Mouse (Mus musculus): ENCODE measurements around the gene Flvcr1. TPM values are rescaled to one million over a fixed set of nuclear protein-coding genes. Genes with fewer than 3 reads are reported as not detected.

The Flvcr1 gene
- polyA plus RNA-seq, 1 experiment: 5.7 TPM

DNA sequence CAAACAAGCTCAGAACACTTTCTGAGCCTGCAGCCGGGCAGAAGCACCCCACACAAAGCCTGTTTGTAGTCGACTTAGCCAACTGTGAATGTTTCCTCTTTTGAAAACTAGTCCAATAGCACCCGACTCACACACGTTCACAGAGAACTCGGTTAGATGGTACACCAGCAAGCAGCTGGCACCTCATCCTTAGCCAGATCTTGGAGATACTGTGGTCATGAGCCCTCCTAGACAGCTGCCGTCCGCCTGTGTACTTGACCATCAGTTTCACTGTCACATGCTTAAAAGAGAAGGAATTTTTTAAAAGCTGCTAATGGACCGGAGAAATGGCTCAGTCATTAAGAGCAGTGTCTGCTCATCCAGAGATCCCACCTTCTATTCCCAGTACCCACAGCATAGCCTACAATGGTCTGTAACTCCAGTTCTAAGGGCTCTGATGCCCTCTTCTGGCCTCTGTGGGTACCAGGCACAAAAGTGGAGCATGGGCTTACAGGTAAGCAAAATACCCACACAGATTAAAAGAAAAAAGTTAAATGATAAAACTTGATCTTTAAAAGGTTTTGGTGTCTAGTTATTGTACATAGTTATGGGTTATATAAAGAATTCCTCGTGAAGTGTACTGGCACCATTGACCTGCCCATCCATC, 36.4 kb downstream of the Flvcr1 start:
- no peak overlapping the region for H3K4me3 ChIP-seq (replicated peaks; ENCODE audit: control insufficient read depth, low read depth, low read length)
- TF ChIP-seq CTCF (IDR thresholded peaks at IDR 0.05; ENCODE audit: control insufficient read depth, insufficient read depth, low read length) (peak; percentile 18; the same call in 1 of the 2 replicates), POLR2A (IDR thresholded peaks at IDR 0.05; ENCODE audit: borderline replicate concordance, control insufficient read depth, low read depth, low read length) (no peak)
- WGBS: 70% methylated on average over 9 of the region's 9 CpGs
- H3K27ac ChIP-seq (ENCODE audit: control insufficient read depth, insufficient read depth, low read depth, low read length, poor library complexity): no peak overlapping the region
- H3K4me1 ChIP-seq (ENCODE audit: control insufficient read depth, insufficient read depth, low read length): no peaks in the 10 kb centered on the region

DNA sequence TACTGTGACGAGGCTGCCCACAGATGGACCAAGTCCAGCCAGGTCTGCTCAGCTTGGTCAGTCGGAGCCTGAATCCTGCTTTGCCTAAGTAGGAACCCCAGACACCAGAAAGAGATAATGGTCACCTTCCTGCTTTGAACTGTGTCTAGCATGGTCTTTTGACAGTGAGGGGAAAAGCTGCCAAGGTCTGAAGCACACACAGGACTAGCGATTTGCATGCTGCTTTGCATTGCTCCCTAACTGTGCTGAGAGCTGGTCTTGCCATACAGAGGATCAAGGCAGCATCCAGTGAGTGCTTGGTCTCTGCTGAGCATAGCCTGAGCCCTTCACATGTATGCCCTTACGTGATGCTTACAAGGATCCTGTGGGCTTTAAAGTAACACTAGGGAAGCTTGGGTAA, 44.5 kb downstream of the Flvcr1 start:
- WGBS: 80% methylated on average over 4 of the region's 4 CpGs
- TF ChIP-seq CTCF (IDR thresholded peaks at IDR 0.05; ENCODE audit: control insufficient read depth, insufficient read depth, low read length): no peak
- no peaks in the 10 kb centered on the region; the same call in 1 of the 2 replicates for H3K4me1 ChIP-seq (ENCODE audit: control insufficient read depth, insufficient read depth, low read length)

DNA sequence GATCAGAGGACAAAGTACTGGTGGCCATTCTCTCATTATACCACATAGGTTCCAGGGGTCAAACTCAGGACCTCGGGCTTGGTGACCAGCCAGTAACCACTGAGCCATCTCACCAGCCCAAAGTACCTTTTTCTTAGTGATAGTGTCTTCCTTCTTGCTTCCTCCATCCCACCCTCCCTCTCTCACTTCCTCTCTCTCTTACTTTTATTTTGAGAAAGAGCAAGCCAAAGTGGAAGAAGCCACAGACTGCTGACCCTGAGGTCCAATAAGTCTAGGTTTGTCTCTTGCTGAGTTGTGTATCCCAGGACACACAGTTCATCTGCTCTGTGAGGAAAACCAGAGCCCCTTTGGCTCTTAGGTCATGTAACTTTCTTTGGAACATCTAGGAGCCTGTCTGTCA, 45.5 kb downstream of the Flvcr1 start:
- H3K4me3 ChIP-seq (replicated peaks; ENCODE audit: control insufficient read depth, low read depth, low read length): no peak overlapping the region
- TF ChIP-seq CTCF (IDR thresholded peaks at IDR 0.05; ENCODE audit: control insufficient read depth, insufficient read depth, low read length) (no peak), POLR2A (IDR thresholded peaks at IDR 0.05; ENCODE audit: borderline replicate concordance, control insufficient read depth, low read depth, low read length) (no peak)
- WGBS: 67% methylated on average over 1 of the region's 1 CpGs

More for the DNA sequence above, 44.5 kb downstream of the Flvcr1 start:
- Histone ChIP-seq H3K27ac (ENCODE audit: control insufficient read depth, insufficient read depth, low read depth, low read length, poor library complexity) (no peak overlapping the region), H3K4me3 (replicated peaks; ENCODE audit: control insufficient read depth, low read depth, low read length) (no peak overlapping the region)

DNA sequence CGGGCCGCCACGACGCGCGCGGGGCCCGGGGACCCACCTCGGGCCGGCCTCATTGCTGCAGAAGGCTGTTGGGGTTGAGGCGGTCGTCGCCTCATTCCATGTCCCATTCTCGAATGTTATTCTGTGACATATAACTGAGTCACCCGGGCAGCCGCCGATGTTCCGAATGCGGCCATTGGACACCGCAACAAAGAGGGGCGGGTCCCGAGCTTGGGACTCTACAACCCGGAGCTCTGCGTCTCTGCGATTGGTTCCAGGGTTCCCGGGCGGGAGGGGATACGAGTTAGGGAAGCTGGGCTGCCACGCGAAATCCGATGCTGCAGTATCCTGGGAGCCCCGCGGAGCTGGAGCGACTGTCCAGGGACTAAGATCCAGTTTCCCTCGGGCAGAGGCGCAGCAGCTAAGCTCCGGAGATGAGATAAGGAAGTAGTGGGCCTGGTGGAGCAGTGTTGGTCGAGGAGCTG, 46.8 kb downstream of the Flvcr1 start, which contains the start of gene Vash2:
Gene Vash2, minus strand, starts transcription at position 197 of the 464 bp plus-strand sequence.
- TF ChIP-seq CTCF (IDR thresholded peaks at IDR 0.05; ENCODE audit: control insufficient read depth, insufficient read depth, low read length): no peak
- no peak for TF ChIP-seq POLR2A (IDR thresholded peaks at IDR 0.05; ENCODE audit: borderline replicate concordance, control insufficient read depth, low read depth, low read length)

More for the DNA sequence above, 45.5 kb downstream of the Flvcr1 start:
- Histone ChIP-seq H3K4me1 (ENCODE audit: control insufficient read depth, insufficient read depth, low read length) (no peaks in the 10 kb centered on the region; the same call in 1 of the 2 replicates), H3K27ac (ENCODE audit: control insufficient read depth, insufficient read depth, low read depth, low read length, poor library complexity) (no peak overlapping the region)

DNA sequence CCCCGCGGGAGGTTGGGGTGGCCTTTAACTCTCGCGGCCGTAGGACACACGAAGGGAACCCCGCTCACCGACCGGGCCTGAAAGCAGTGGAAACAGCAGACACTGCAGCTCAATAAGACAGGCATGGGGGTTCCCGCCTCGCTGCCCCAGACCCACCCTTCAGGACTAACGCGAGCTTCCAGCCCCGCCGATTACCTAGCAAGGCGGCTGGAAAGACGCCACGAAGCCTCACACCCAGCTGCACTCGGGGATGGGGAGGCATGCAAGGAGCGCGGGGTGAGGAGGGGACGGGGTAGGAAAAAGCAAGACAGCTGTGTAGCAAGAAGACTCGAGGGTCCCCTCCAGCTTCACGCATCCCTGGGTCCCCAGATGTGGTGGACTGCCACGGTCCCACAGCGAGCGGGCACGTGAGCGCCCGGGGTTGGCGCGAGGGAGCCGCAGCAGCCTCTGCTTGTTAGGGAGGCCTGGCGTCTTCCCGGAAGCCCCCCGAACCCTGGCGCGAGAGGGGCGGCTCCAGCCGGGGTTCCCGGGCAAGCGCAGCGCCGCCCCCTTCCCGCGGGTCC, 47.4 kb downstream of the Flvcr1 start:
- no peak overlapping the region for H3K27ac ChIP-seq (ENCODE audit: control insufficient read depth, insufficient read depth, low read depth, low read length, poor library complexity)
- H3K4me3 ChIP-seq (replicated peaks; ENCODE audit: control insufficient read depth, low read depth, low read length): no peak overlapping the region
- no peak for TF ChIP-seq POLR2A (IDR thresholded peaks at IDR 0.05; ENCODE audit: borderline replicate concordance, control insufficient read depth, low read depth, low read length)
- no peak for TF ChIP-seq CTCF (IDR thresholded peaks at IDR 0.05; ENCODE audit: control insufficient read depth, insufficient read depth, low read length)
- no peaks in the 10 kb centered on the region; the same call in 1 of the 2 replicates for H3K4me1 ChIP-seq (ENCODE audit: control insufficient read depth, insufficient read depth, low read length)
- WGBS: under 1% methylated on average over 46 of the region's 46 CpGs

More for the DNA sequence above, 46.8 kb downstream of the Flvcr1 start, which contains the start of gene Vash2:
- Histone ChIP-seq H3K4me3 (replicated peaks; ENCODE audit: control insufficient read depth, low read depth, low read length) (peak within 1 kb of the TSS; percentile 26), H3K27ac (ENCODE audit: control insufficient read depth, insufficient read depth, low read depth, low read length, poor library complexity) (no peak within 1 kb of the TSS), H3K4me1 (ENCODE audit: control insufficient read depth, insufficient read depth, low read length) (no peaks in the 10 kb centered on the region; the same call in 1 of the 2 replicates)
- WGBS: under 1% methylated on average over 38 of the region's 38 CpGs

DNA sequence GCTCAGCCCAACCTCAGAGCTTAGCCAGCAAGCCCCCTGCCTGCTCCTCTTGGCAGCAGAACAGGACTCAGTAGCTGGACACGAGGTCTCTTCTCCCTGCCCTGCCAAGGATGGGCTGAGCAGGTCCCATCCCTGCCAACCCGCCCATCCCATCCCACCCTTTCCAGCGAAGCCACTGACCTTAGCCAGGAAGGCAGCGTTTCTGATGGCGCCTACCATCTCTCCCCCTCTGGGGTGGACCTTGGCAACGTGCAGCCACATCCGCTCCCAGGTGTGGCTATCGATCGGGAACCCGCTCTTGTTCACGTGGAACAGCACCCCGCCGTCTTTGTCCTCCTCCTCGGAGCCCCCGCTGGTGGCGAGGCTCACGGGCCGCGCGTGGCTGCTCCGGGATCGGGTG, 48.0 kb downstream of the Flvcr1 start:
- TF ChIP-seq CTCF (IDR thresholded peaks at IDR 0.05; ENCODE audit: control insufficient read depth, insufficient read depth, low read length) (no peak), POLR2A (IDR thresholded peaks at IDR 0.05; ENCODE audit: borderline replicate concordance, control insufficient read depth, low read depth, low read length) (no peak)
- WGBS: 12% methylated on average over 22 of the region's 22 CpGs
- Histone ChIP-seq H3K4me3 (replicated peaks; ENCODE audit: control insufficient read depth, low read depth, low read length) (no peak overlapping the region), H3K27ac (ENCODE audit: control insufficient read depth, insufficient read depth, low read depth, low read length, poor library complexity) (no peak overlapping the region), H3K4me1 (ENCODE audit: control insufficient read depth, insufficient read depth, low read length) (no peaks in the 10 kb centered on the region; the same call in 1 of the 2 replicates)

DNA sequence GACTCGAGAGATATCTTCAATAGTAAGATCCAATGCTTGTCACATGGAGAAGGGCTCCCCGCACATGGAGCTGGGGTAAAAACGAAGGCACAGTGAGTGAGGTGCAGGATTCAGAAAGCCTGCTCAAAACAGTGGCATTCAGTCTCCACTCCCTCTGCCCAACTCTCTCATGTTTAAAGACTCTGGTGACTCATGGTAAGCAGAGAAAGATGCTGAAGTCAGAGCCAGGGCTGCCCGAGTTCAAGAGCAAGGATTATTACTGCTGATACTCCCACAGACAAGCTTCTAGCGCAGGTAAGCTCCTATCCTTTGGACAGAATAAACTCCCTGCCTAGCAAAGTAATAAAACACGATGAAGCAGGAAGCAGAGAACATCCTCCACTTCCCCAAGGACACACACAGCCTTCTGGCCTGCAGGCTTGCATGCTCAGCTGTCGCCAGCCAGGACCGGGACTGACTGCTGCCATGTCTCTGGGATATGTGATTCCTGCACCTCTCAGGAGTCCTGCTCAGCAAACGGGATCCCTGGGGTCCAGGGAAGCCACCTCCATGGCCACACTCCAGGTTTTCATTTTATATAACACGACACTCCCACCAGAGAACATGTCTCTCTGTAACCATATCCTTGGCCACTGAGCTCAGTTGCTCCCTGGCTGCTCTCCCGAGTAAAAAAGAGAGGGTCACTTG, 48.9 kb downstream of the Flvcr1 start:
- no peak overlapping the region for H3K4me3 ChIP-seq (replicated peaks; ENCODE audit: control insufficient read depth, low read depth, low read length)
- TF ChIP-seq CTCF (IDR thresholded peaks at IDR 0.05; ENCODE audit: control insufficient read depth, insufficient read depth, low read length) (no peak), POLR2A (IDR thresholded peaks at IDR 0.05; ENCODE audit: borderline replicate concordance, control insufficient read depth, low read depth, low read length) (no peak)
- H3K4me1 ChIP-seq (ENCODE audit: control insufficient read depth, insufficient read depth, low read length): no peaks in the 10 kb centered on the region; the same call in 1 of the 2 replicates
- H3K27ac ChIP-seq (ENCODE audit: control insufficient read depth, insufficient read depth, low read depth, low read length, poor library complexity): no peak overlapping the region
- WGBS: 63% methylated on average over 11 of the region's 11 CpGs

DNA sequence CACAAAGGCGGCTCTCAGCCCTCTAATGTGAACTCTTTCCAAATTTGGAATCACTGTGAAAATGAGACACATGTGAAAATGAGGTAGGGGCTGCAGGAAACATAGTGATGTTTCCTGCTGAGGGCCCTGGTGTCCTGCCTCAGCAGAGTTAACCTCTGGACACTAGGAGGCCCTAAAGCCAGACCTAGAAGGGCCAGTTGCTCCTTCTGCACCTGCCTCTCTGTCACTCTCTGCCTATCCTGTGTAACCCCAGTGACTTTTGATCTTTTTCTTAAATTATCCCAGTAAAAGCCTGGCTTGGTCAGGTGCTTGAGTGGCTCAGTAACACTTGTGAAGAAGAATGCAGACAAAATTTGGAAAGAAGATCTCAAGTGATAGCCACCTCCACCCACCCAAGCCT, 51.1 kb downstream of the Flvcr1 start:
- 54% methylated on average over 1 of the region's 1 CpGs for WGBS
- H3K4me3 ChIP-seq (replicated peaks; ENCODE audit: control insufficient read depth, low read depth, low read length): no peak overlapping the region
- no peak overlapping the region for H3K27ac ChIP-seq (ENCODE audit: control insufficient read depth, insufficient read depth, low read depth, low read length, poor library complexity)
- no peak for TF ChIP-seq POLR2A (IDR thresholded peaks at IDR 0.05; ENCODE audit: borderline replicate concordance, control insufficient read depth, low read depth, low read length)
- no peaks in the 10 kb centered on the region for H3K4me1 ChIP-seq (ENCODE audit: control insufficient read depth, insufficient read depth, low read length)

Data from bone marrow, adult 2 months (tissue).